Mouse (Mus musculus): ENCODE results near the gene Dnlz. TPM values are rescaled to one million over a fixed set of nuclear protein-coding genes. Genes with fewer than 3 reads are reported as not detected.

Dnlz gene
- polyA plus RNA-seq, 1 experiment from 2014 or later = 25.4 TPM

GRCm38 (mm10) chr2:26304711-26305110 is 47.2 kb downstream of the Dnlz start:
- Histone ChIP-seq H3K9me3 (ENCODE audit: control insufficient read depth, low read length) (no peaks in the 10 kb centered on the region), H3K27ac (ENCODE audit: low read depth) (no peak overlapping the region), H3K4me1 (replicated peaks; ENCODE audit: control insufficient read depth, insufficient read depth, low read length) (peaks cover 5% of the 10 kb centered on the region), H3K27me3 (replicated peaks; ENCODE audit: control insufficient read depth, insufficient read depth, low read length) (no peaks in the 10 kb centered on the region; the same call in 1 of the 2 replicates), H3K4me3 (ENCODE audit: low read depth, low read length) (no peak overlapping the region), H3K4me2 (ENCODE audit: low read length) (no peak overlapping the region), H3K36me3 (ENCODE audit: control insufficient read depth, insufficient read depth, low read length) (no peaks in the 10 kb centered on the region), H3K9ac (ENCODE audit: low read length) (no peak overlapping the region)
- whole genome bisulfite sequencing = 35% methylated on average over 1 of the region's 1 CpGs
- ATAC-seq (replicated peaks; ENCODE audit: low FRiP score, low TSS enrichment, low read depth) = no peak
- DNase-seq (ENCODE audit: low spot score) = no peak

GRCm38 (mm10) chr2:26302005-26302503 is 49.9 kb downstream of the Dnlz start:
- Histone ChIP-seq H3K4me1 (replicated peaks; ENCODE audit: control insufficient read depth, insufficient read depth, low read length) (peaks cover 4% of the 10 kb centered on the region), H3K27ac (ENCODE audit: low read depth) (no peak overlapping the region), H3K4me2 (ENCODE audit: low read length) (no peak overlapping the region), H3K9me3 (ENCODE audit: control insufficient read depth, low read length) (no peaks in the 10 kb centered on the region), H3K9ac (ENCODE audit: low read length) (no peak overlapping the region), H3K4me3 (ENCODE audit: low read depth, low read length) (no peak overlapping the region), H3K36me3 (ENCODE audit: control insufficient read depth, insufficient read depth, low read length) (no peaks in the 10 kb centered on the region), H3K27me3 (replicated peaks; ENCODE audit: control insufficient read depth, insufficient read depth, low read length) (peaks cover 3% of the 10 kb centered on the region; the same call in 1 of the 2 replicates)
- DNase-seq (ENCODE audit: low spot score) = no peak
- ATAC-seq (replicated peaks; ENCODE audit: low FRiP score, low TSS enrichment, low read depth) = no peak
- 89% methylated on average over 10 of the region's 10 CpGs for WGBS

GRCm38 (mm10) chr2:26300808-26301174 is 51.1 kb downstream of the Dnlz start:
- Histone ChIP-seq H3K9me3 (ENCODE audit: control insufficient read depth, low read length) (no peaks in the 10 kb centered on the region), H3K9ac (ENCODE audit: low read length) (no peak overlapping the region), H3K4me1 (replicated peaks; ENCODE audit: control insufficient read depth, insufficient read depth, low read length) (peaks cover 13% of the 10 kb centered on the region), H3K4me2 (ENCODE audit: low read length) (no peak overlapping the region), H3K27me3 (replicated peaks; ENCODE audit: control insufficient read depth, insufficient read depth, low read length) (peaks cover 3% of the 10 kb centered on the region; the same call in 1 of the 2 replicates), H3K36me3 (ENCODE audit: control insufficient read depth, insufficient read depth, low read length) (no peaks in the 10 kb centered on the region), H3K4me3 (ENCODE audit: low read depth, low read length) (no peak overlapping the region), H3K27ac (ENCODE audit: low read depth) (no peak overlapping the region)
- WGBS = 2% methylated on average over 3 of the region's 3 CpGs
- DNase-seq (ENCODE audit: low spot score) (peak; percentile 97), ATAC-seq (replicated peaks; ENCODE audit: low FRiP score, low TSS enrichment, low read depth) (0 out of 2 replicates have a peak, but pooled peaks have one; percentile 7)

- H3K4me1 ChIP-seq (replicated peaks; ENCODE audit: control insufficient read depth, insufficient read depth, low read length) = peaks cover 13% of the 10 kb centered on the region
- H3K4me3 ChIP-seq (ENCODE audit: low read depth, low read length) = no peak overlapping the region
- DNase-seq (ENCODE audit: low spot score) (no peak), ATAC-seq (replicated peaks; ENCODE audit: low FRiP score, low TSS enrichment, low read depth) (peak; percentile 34; the same call in 1 of the 2 replicates)
- H3K27me3 ChIP-seq (replicated peaks; ENCODE audit: control insufficient read depth, insufficient read depth, low read length) = peaks cover 3% of the 10 kb centered on the region; the same call in 1 of the 2 replicates
- no peaks in the 10 kb centered on the region for H3K36me3 ChIP-seq (ENCODE audit: control insufficient read depth, insufficient read depth, low read length)
- H3K4me2 ChIP-seq (ENCODE audit: low read length) = no peak overlapping the region
- no peak overlapping the region for H3K9ac ChIP-seq (ENCODE audit: low read length)
- WGBS = 43% methylated on average over 5 of the region's 5 CpGs
- no peak overlapping the region for H3K27ac ChIP-seq (ENCODE audit: low read depth)
- no peaks in the 10 kb centered on the region for H3K9me3 ChIP-seq (ENCODE audit: control insufficient read depth, low read length)
These were observed 51.6 kb downstream of the Dnlz start for GRCm38 (mm10) chr2:26300161-26300807.

- 56% methylated on average over 7 of the region's 7 CpGs for WGBS
- ATAC-seq (replicated peaks; ENCODE audit: low FRiP score, low TSS enrichment, low read depth) (no peak), DNase-seq (ENCODE audit: low spot score) (no peak)
- H3K4me1 ChIP-seq (replicated peaks; ENCODE audit: control insufficient read depth, insufficient read depth, low read length) = peaks cover 13% of the 10 kb centered on the region
- H3K9ac ChIP-seq (ENCODE audit: low read length) = peak overlapping the region; percentile 20; the same call in 1 of the 2 replicates
- H3K9me3 ChIP-seq (ENCODE audit: control insufficient read depth, low read length) = no peaks in the 10 kb centered on the region
- peak overlapping the region; percentile 64; the same call in 1 of the 2 replicates for H3K27ac ChIP-seq (ENCODE audit: low read depth)
- no peaks in the 10 kb centered on the region for H3K36me3 ChIP-seq (ENCODE audit: control insufficient read depth, insufficient read depth, low read length)
- peaks cover 3% of the 10 kb centered on the region; the same call in 1 of the 2 replicates for H3K27me3 ChIP-seq (replicated peaks; ENCODE audit: control insufficient read depth, insufficient read depth, low read length)
- H3K4me2 ChIP-seq (ENCODE audit: low read length) = peak overlapping the region; percentile 20; the same call in 1 of the 2 replicates
- H3K4me3 ChIP-seq (ENCODE audit: low read depth, low read length) = no peak overlapping the region
These were observed 52.6 kb downstream of the Dnlz start for GRCm38 (mm10) chr2:26299336-26299735.

- DNase-seq (ENCODE audit: low spot score) = no peak
- Histone ChIP-seq H3K27me3 (replicated peaks; ENCODE audit: control insufficient read depth, insufficient read depth, low read length) (peaks cover 3% of the 10 kb centered on the region; the same call in 1 of the 2 replicates), H3K4me3 (ENCODE audit: low read depth, low read length) (no peak overlapping the region), H3K4me2 (ENCODE audit: low read length) (peak overlapping the region; percentile 20; the same call in 1 of the 2 replicates), H3K9me3 (ENCODE audit: control insufficient read depth, low read length) (no peaks in the 10 kb centered on the region), H3K4me1 (replicated peaks; ENCODE audit: control insufficient read depth, insufficient read depth, low read length) (peaks cover 13% of the 10 kb centered on the region), H3K27ac (ENCODE audit: low read depth) (peak overlapping the region; percentile 64; the same call in 1 of the 2 replicates), H3K36me3 (ENCODE audit: control insufficient read depth, insufficient read depth, low read length) (no peaks in the 10 kb centered on the region), H3K9ac (ENCODE audit: low read length) (no peak overlapping the region)
- 25% methylated on average over 4 of the region's 4 CpGs for WGBS
- no peak for ATAC-seq (replicated peaks; ENCODE audit: low FRiP score, low TSS enrichment, low read depth)
These were observed 53.1 kb downstream of the Dnlz start for GRCm38 (mm10) chr2:26298856-26299230.

GRCm38 (mm10) chr2:26298208-26298855 is 53.6 kb downstream of the Dnlz start:
- peaks cover 3% of the 10 kb centered on the region; the same call in 1 of the 2 replicates for H3K27me3 ChIP-seq (replicated peaks; ENCODE audit: control insufficient read depth, insufficient read depth, low read length)
- 2% methylated on average over 10 of the region's 10 CpGs for WGBS
- peak overlapping the region; percentile 20 for H3K4me2 ChIP-seq (ENCODE audit: low read length)
- peak overlapping the region; percentile 64; the same call in 1 of the 2 replicates for H3K27ac ChIP-seq (ENCODE audit: low read depth)
- ATAC-seq (replicated peaks; ENCODE audit: low FRiP score, low TSS enrichment, low read depth) (peak; percentile 55), DNase-seq (ENCODE audit: low spot score) (peak; percentile 67)
- H3K36me3 ChIP-seq (ENCODE audit: control insufficient read depth, insufficient read depth, low read length) = no peaks in the 10 kb centered on the region
- H3K4me1 ChIP-seq (replicated peaks; ENCODE audit: control insufficient read depth, insufficient read depth, low read length) = peaks cover 13% of the 10 kb centered on the region
- H3K4me3 ChIP-seq (ENCODE audit: low read depth, low read length) = no peak overlapping the region
- H3K9ac ChIP-seq (ENCODE audit: low read length) = no peak overlapping the region
- no peaks in the 10 kb centered on the region for H3K9me3 ChIP-seq (ENCODE audit: control insufficient read depth, low read length)
